Mouse (Mus musculus) MEL (cell line): Measurements from ENCODE around the gene Mthfd1l.

Experiments used
- CHD1 ChIP-seq: IDR thresholded peaks from 2 replicates; pipeline ENCODE4 v1.6.1; 2012; ENCODE audit warnings: low read depth, mild to moderate bottlenecking, inconsistent platforms, low read length, improper control_type of control experiment
- CHD2 ChIP-seq: IDR thresholded peaks from 2 replicates; pipeline ENCODE4 v1.6.1; 2011; ENCODE audit warnings: low read length, improper control_type of control experiment
- CTCF ChIP-seq, 3 experiments: IDR thresholded peaks in 2 of 3; conservative IDR thresholded peaks in 1 of 3; 2 replicates each; pipeline ENCODE4 v1.5.1; 2011 to 2012; ENCODE audit warnings: low read length in 3 of 3, low read depth in 2 of 3, mild to moderate bottlenecking in 2 of 3, improper control_type of control experiment in 1 of 3, inconsistent platforms in 1 of 3, mixed read lengths in 1 of 3, moderate library complexity in 1 of 3; ENCODE audit not compliant: control insufficient read depth in 1 of 3, insufficient read depth in 1 of 3, poor library complexity in 1 of 3, severe bottlenecking in 1 of 3
- EP300 ChIP-seq, 2 experiments: IDR thresholded peaks; 2 replicates each; pipeline ENCODE4 v1.6.1; 2011; ENCODE audit warnings: improper control_type of control experiment in 2 of 2, low read length in 2 of 2, low read depth in 1 of 2, mild to moderate bottlenecking in 1 of 2
- MEF2A ChIP-seq: IDR thresholded peaks from 2 replicates; pipeline ENCODE4 v1.6.1; 2014; ENCODE audit warnings: low read depth, mild to moderate bottlenecking, inconsistent platforms, low read length, improper control_type of control experiment; ENCODE audit not compliant: poor library complexity, insufficient replicate concordance, severe bottlenecking; ENCODE audit errors: extremely low read depth
- POLR2A ChIP-seq, 2 experiments: IDR thresholded peaks; 2 replicates each; pipeline ENCODE4 v1.6.1; 2011 to 2012; ENCODE audit warnings: low read length in 2 of 2, mild to moderate bottlenecking in 2 of 2, control low read depth in 1 of 2, improper control_type of control experiment in 1 of 2, low read depth in 1 of 2, moderate library complexity in 1 of 2; ENCODE audit not compliant: control insufficient read depth in 1 of 2, insufficient read depth in 1 of 2, poor library complexity in 1 of 2
- TAL1 ChIP-seq: IDR thresholded peaks from 2 replicates; pipeline ENCODE4 v1.6.1; 2012; ENCODE audit warnings: mild to moderate bottlenecking, inconsistent platforms, low read length, moderate library complexity, mixed read lengths

DNA sequence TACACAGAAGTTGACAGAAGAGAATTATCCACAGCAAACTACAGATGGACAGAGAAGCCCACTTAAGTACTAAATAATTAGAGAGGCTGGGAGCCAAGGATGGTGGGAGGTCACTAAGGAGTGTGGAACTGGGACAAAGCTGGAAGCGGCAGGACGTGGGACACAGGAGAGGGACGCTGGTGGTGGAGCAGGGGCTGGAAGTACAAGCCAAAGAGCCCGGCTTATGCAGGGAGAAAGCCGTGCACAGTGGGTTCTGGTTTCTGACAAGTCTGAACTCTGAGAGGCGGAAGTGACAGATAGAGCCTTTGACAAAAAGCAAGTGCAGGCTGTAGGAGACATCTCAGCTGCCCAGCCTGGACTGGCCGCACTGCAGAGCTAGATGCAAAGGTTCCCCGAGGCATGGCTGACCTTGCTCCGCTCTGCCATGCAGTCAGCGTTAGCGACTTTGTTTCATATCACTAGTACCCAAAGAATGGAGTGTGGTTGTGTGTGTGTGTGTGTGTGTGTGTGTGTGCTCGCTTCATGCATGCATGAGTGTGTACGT, 187.4 kb downstream of the Mthfd1l start:
- TF ChIP-seq EP300 (IDR thresholded peaks at IDR 0.05; ENCODE audit: low read depth in 1 of 2, low read length in 2 of 2): no peak
- no peak for TF ChIP-seq POLR2A (IDR thresholded peaks at IDR 0.05; ENCODE audit: control insufficient read depth in 1 of 2, insufficient read depth in 1 of 2, low read depth in 1 of 2, low read length in 2 of 2, poor library complexity in 1 of 2)
- no peak for TF ChIP-seq CHD2
- TF ChIP-seq CTCF (IDR thresholded peaks at IDR 0.05 in 2 of 3, conservative IDR thresholded peaks at IDR 0.05 in 1 of 3; ENCODE audit: control insufficient read depth in 1 of 3, insufficient read depth in 1 of 3, low read depth in 2 of 3, low read length in 3 of 3, poor library complexity in 1 of 3, severe bottlenecking in 1 of 3): no peak
- TF ChIP-seq CHD1: no peak
- no peak for TF ChIP-seq TAL1
- TF ChIP-seq MEF2A: no peak
